Comparison of ENCODE assay signal across 27 mouse cellular contexts in genomic region chr6:22222087-22222486, GRCm38 (mm10).
DNase-seq lines count a peak whose midpoint lies in the region; ATAC-seq lines count a peak whose summit lies in the region.
"Had no signal": no experiment of that assay in that cellular context is flagged by ENCODE, and none has a peak within 500 bp of the region (broad histone marks: within the 10 kb centered on the region; RNA-seq: fewer than 3 reads in every experiment).

No protein-coding gene starts in this region.

- peak; percentile 68 for ATAC-seq in intestine, embryonic 16.5 days
- no peak for ATAC-seq in intestine, embryonic 15.5 days
- peak; percentile 56 for ATAC-seq in common myeloid progenitor, adult 5-6 weeks (replicated peaks; ENCODE audit: low read depth, poor library complexity, severe bottlenecking)
- ATAC-seq: forebrain, embryonic 13.5 days; hindbrain, postnatal 0 days; midbrain, embryonic 16.5 days had no signal

- WGBS in intestine, embryonic 16.5 days: 83% methylated on average over 4 of the region's 4 CpGs
- WGBS in intestine, embryonic 15.5 days: 81% methylated on average over 4 of the region's 4 CpGs
- WGBS in macrophage (ENCODE audit: missing documents): 25% methylated on average over 4 of the region's 4 CpGs

- peak; percentile 90 for DNase-seq in 416B (ENCODE audit: low read depth)
- no peak for DNase-seq in retina, postnatal 1 day
- DNase-seq in thymus, postnatal 10 days (ENCODE audit: low spot score in 2 of 2): no peak
- DNase-seq in thymus, postnatal 4 days: no peak
- DNase-seq: adrenal gland, postnatal 25 days; cerebellum, adult 2 months; cerebellum, postnatal 14 days; gastrocnemius, postnatal 25 days; heart, adult 18-20 months; heart, postnatal 36 days; kidney, adult 11 months; layer of hippocampus, postnatal 36 days; liver, embryonic 13.5 days; lung, postnatal 4 days had no signal

- H3K36me3 ChIP-seq in intestine, embryonic 16.5 days (ENCODE audit: control insufficient read depth, insufficient read depth, low read length): no peaks in the 10 kb centered on the region
- no peaks in the 10 kb centered on the region for H3K36me3 ChIP-seq in intestine, embryonic 15.5 days
- no peaks in the 10 kb centered on the region for H3K36me3 ChIP-seq in macrophage (ENCODE audit: inconsistent target)
- H3K36me3 ChIP-seq: hindbrain, embryonic 12.5 days; liver, embryonic 13.5 days; lung, embryonic 15.5 days; neural tube, embryonic 12.5 days had no signal

- H3K4me3 ChIP-seq in intestine, embryonic 16.5 days (ENCODE audit: low read length): no peak overlapping the region
- H3K4me3 ChIP-seq in intestine, embryonic 15.5 days (replicated peaks): no peak overlapping the region
- H3K4me3 ChIP-seq in macrophage (ENCODE audit: inconsistent target): no peak overlapping the region
- H3K4me3 ChIP-seq: forebrain, embryonic 13.5 days; hindbrain, embryonic 12.5 days; liver, embryonic 13.5 days; lung, embryonic 15.5 days; myocyte; neural tube, embryonic 12.5 days had no signal

- no peaks in the 10 kb centered on the region for H3K9me3 ChIP-seq in intestine, embryonic 16.5 days (ENCODE audit: control insufficient read depth, low read length)
- H3K9me3 ChIP-seq in intestine, embryonic 15.5 days: no peaks in the 10 kb centered on the region
- H3K9me3 ChIP-seq: forebrain, embryonic 13.5 days; hindbrain, embryonic 12.5 days; liver, embryonic 13.5 days; lung, embryonic 15.5 days; neural tube, embryonic 12.5 days had no signal

- no peaks in the 10 kb centered on the region for H3K27me3 ChIP-seq in intestine, embryonic 16.5 days (replicated peaks; ENCODE audit: control insufficient read depth, insufficient read depth, low read length)
- H3K27me3 ChIP-seq in intestine, embryonic 15.5 days (replicated peaks): no peaks in the 10 kb centered on the region
- H3K27me3 ChIP-seq: forebrain, embryonic 13.5 days; hindbrain, embryonic 12.5 days; liver, embryonic 13.5 days; lung, embryonic 15.5 days; neural tube, embryonic 12.5 days had no signal

- no peak overlapping the region for H3K27ac ChIP-seq in intestine, embryonic 16.5 days (ENCODE audit: low read length)
- no peak overlapping the region for H3K27ac ChIP-seq in intestine, embryonic 15.5 days
- peak overlapping the region; percentile 57 for H3K27ac ChIP-seq in macrophage
- H3K27ac ChIP-seq: forebrain, embryonic 13.5 days; hindbrain, embryonic 12.5 days; hindbrain, postnatal 0 days; liver, embryonic 13.5 days; lung, embryonic 15.5 days; neural tube, embryonic 12.5 days had no signal

- no peaks in the 10 kb centered on the region for H3K79me2 ChIP-seq in macrophage (ENCODE audit: inconsistent target)

- no peaks in the 10 kb centered on the region for H3K4me1 ChIP-seq in intestine, embryonic 16.5 days (ENCODE audit: control insufficient read depth, insufficient read depth, low read length)
- no peaks in the 10 kb centered on the region for H3K4me1 ChIP-seq in intestine, embryonic 15.5 days (replicated peaks)
- H3K4me1 ChIP-seq: forebrain, embryonic 13.5 days; hindbrain, embryonic 12.5 days; liver, embryonic 13.5 days; lung, embryonic 15.5 days; neural tube, embryonic 12.5 days had no signal

- H3K9ac ChIP-seq in intestine, embryonic 16.5 days (ENCODE audit: low read depth, low read length): no peak overlapping the region
- H3K9ac ChIP-seq in intestine, embryonic 15.5 days: no peak overlapping the region
- H3K9ac ChIP-seq: forebrain, embryonic 13.5 days; hindbrain, embryonic 12.5 days; liver, embryonic 13.5 days; lung, embryonic 15.5 days; neural tube, embryonic 12.5 days had no signal

- H3K4me2 ChIP-seq in intestine, embryonic 16.5 days (ENCODE audit: low read depth, low read length): no peak overlapping the region
- no peak overlapping the region for H3K4me2 ChIP-seq in intestine, embryonic 15.5 days (replicated peaks)
- H3K4me2 ChIP-seq: forebrain, embryonic 13.5 days; heart, embryonic 11.5 days; hindbrain, embryonic 12.5 days; liver, embryonic 13.5 days; lung, embryonic 15.5 days; midbrain, embryonic 11.5 days; neural tube, embryonic 12.5 days had no signal
